Mouse (Mus musculus) heart, embryonic 16.5 days (tissue): Measurements from ENCODE around the gene Ppp1r21. TPM values are rescaled to one million over a fixed set of nuclear protein-coding genes. Genes with fewer than 3 reads are reported as not detected.

Source experiments
- ATAC-seq: fragments of 200-750 bp; cut with Nextera tagmentation; replicated peaks from 2 replicates; pipeline ENCODE4 v1.8.0; 2017; ENCODE audit warnings: moderate number of reproducible peaks; ENCODE audit not compliant: insufficient read depth, low FRiP score; ENCODE audit errors: extremely low read depth
- H3K27ac ChIP-seq: fragments of 300-500 bp; sonication (generic); 2 replicates; pipeline ENCODE4 v1.5.1; 2014; ENCODE audit warnings: mild to moderate bottlenecking, low read length, control low read depth, moderate library complexity
- H3K27me3 ChIP-seq: fragments of 300-500 bp; sonication (generic); 2 replicates; pipeline ENCODE4 v1.6.1; 2014; ENCODE audit warnings: low read length, mixed read lengths; ENCODE audit not compliant: control insufficient read depth, insufficient read depth
- H3K36me3 ChIP-seq: fragments of 300-500 bp; sonication (generic); 2 replicates; pipeline ENCODE4 v1.6.1; 2014; ENCODE audit not compliant: control insufficient read depth, insufficient read depth
- H3K4me1 ChIP-seq: fragments of 300-500 bp; sonication (generic); 2 replicates; pipeline ENCODE4 v1.6.1; 2014; ENCODE audit warnings: low read length, mixed read lengths; ENCODE audit not compliant: control insufficient read depth, insufficient read depth
- H3K4me2 ChIP-seq: fragments of 300-500 bp; sonication (generic); 2 replicates; pipeline ENCODE4 v1.6.1; 2014; ENCODE audit warnings: low read depth, mild to moderate bottlenecking, control low read depth, low read length
- H3K4me3 ChIP-seq: fragments of 300-500 bp; sonication (generic); 2 replicates; pipeline ENCODE4 v1.5.1; 2014; ENCODE audit warnings: mild to moderate bottlenecking, control low read depth, low read length
- H3K9ac ChIP-seq: fragments of 300-500 bp; sonication (generic); 2 replicates; pipeline ENCODE4 v1.6.1; 2014; ENCODE audit warnings: low read length, control low read depth
- H3K9me3 ChIP-seq: fragments of 300-500 bp; sonication (generic); replicated peaks from 2 replicates; pipeline ENCODE4 v1.6.1; 2016; ENCODE audit warnings: low read length; ENCODE audit not compliant: control insufficient read depth
- WGBS: fragments of 180-500 bp; shearing (Covaris S2); extraction: QIAGEN DNeasy Blood & Tissue Kit; methylation state at CpG from one replicate; pipeline ENCODE4 v1.1.7; 2014; 5-methylcytosine and 5-hydroxymethylcytosine counted together
- polyA plus RNA-seq: library from polyadenylated mRNA; unstranded; fragments of >200 nt; fragmentation: Nextera tagmentation; extraction: Ambion mirVana; gene quantifications from 2 replicates; pipeline ENCODE4 v1.2.1, GENCODE M21; 2015

Gene Ppp1r21
- polyA plus RNA-seq, 1 experiment from 2014 or later, result 14.1 TPM

GRCm38 (mm10) chr17:88630554-88630948, 100.6 kb downstream of the Ppp1r21 start:
- no peak for ATAC-seq
- no peak overlapping the region for H3K9ac ChIP-seq
- no peak overlapping the region for H3K4me3 ChIP-seq
- H3K27me3 ChIP-seq, result no peaks in the 10 kb centered on the region
- 60% methylated on average over 3 of the region's 3 CpGs for WGBS
- H3K27ac ChIP-seq, result peak overlapping the region; percentile 70
- no peaks in the 10 kb centered on the region for H3K9me3 ChIP-seq
- H3K36me3 ChIP-seq, result peaks cover 4% of the 10 kb centered on the region
- H3K4me1 ChIP-seq, result peaks cover 55% of the 10 kb centered on the region
- no peak overlapping the region; the same call in 1 of the 2 replicates for H3K4me2 ChIP-seq

GRCm38 (mm10) chr17:88632631-88633030, 102.7 kb downstream of the Ppp1r21 start:
- peaks cover 18% of the 10 kb centered on the region for H3K36me3 ChIP-seq

GRCm38 (mm10) chr17:88636076-88636475, 106.2 kb downstream of the Ppp1r21 start:
- Histone ChIP-seq H3K36me3 (peaks cover 18% of the 10 kb centered on the region), H3K4me1 (peaks cover under 1% of the 10 kb centered on the region; the same call in 1 of the 2 replicates), H3K27ac (no peak overlapping the region), H3K4me3 (no peak overlapping the region), H3K27me3 (no peaks in the 10 kb centered on the region), H3K4me2 (no peak overlapping the region), H3K9me3 (no peaks in the 10 kb centered on the region), H3K9ac (no peak overlapping the region)
- WGBS, result 86% methylated on average over 14 of the region's 14 CpGs
- ATAC-seq, result no peak

More at GRCm38 (mm10) chr17:88632631-88633030, 102.7 kb downstream of the Ppp1r21 start:
- H3K27ac ChIP-seq, result no peak overlapping the region
- no peak overlapping the region for H3K4me2 ChIP-seq
- no peak overlapping the region for H3K9ac ChIP-seq
- no peaks in the 10 kb centered on the region for H3K9me3 ChIP-seq
- H3K4me3 ChIP-seq, result no peak overlapping the region
- WGBS, result 83% methylated on average over 3 of the region's 3 CpGs
- no peak for ATAC-seq
- H3K27me3 ChIP-seq, result no peaks in the 10 kb centered on the region
- peaks cover 35% of the 10 kb centered on the region for H3K4me1 ChIP-seq

- 69% methylated on average over 12 of the region's 12 CpGs for WGBS
- no peak overlapping the region for H3K9ac ChIP-seq
- H3K4me3 ChIP-seq, result no peak overlapping the region
- H3K4me2 ChIP-seq, result no peak overlapping the region
- peaks cover 18% of the 10 kb centered on the region for H3K36me3 ChIP-seq
- no peaks in the 10 kb centered on the region for H3K27me3 ChIP-seq
- no peaks in the 10 kb centered on the region for H3K4me1 ChIP-seq
- no peak for ATAC-seq
- H3K9me3 ChIP-seq, result no peaks in the 10 kb centered on the region
- H3K27ac ChIP-seq, result no peak overlapping the region
These were observed 106.7 kb downstream of the Ppp1r21 start for GRCm38 (mm10) chr17:88636587-88636986.

Other genes with a start within 250 kb of the Ppp1r21 start
- 10.0 and 10.1 TPM in 2 replicates for gene Foxn2, start 89.4 kb upstream of the Ppp1r21 start, polyA plus RNA-seq
- gene Ston1, start 67.6 kb downstream of the Ppp1r21 start, polyA plus RNA-seq, result 4.7 and 5.0 TPM in 2 replicates
- gene Gtf2a1l, start 138.5 kb downstream of the Ppp1r21 start, polyA plus RNA-seq, result 0.20 and 0.25 TPM in 2 replicates